9 mouse cellular contexts compared by ENCODE assay signal in genomic region chr9:32585357-32585756, GRCm38 (mm10). TPM values are rescaled to one million over a fixed set of nuclear protein-coding genes. Genes with fewer than 3 reads are reported as not detected.
DNase-seq lines count a peak whose midpoint lies in the region; ATAC-seq and TF ChIP-seq lines count a peak whose summit lies in the region.
"Had no signal": no experiment of that assay in that cellular context is flagged by ENCODE, and none has a peak within 500 bp of the region (broad histone marks: within the 10 kb centered on the region; RNA-seq: fewer than 3 reads in every experiment).

No protein-coding gene starts in this region.

- H3K27me3 ChIP-seq in kidney, embryonic 15.5 days, result no peaks in the 10 kb centered on the region
- H3K27me3 ChIP-seq in hindbrain, postnatal 0 days (ENCODE audit: insufficient read depth, low read length), result no peaks in the 10 kb centered on the region

- H3K9me3 ChIP-seq in kidney, embryonic 15.5 days (replicated peaks), result no peaks in the 10 kb centered on the region
- no peaks in the 10 kb centered on the region for H3K9me3 ChIP-seq in hindbrain, postnatal 0 days (ENCODE audit: low read length)

- ATAC-seq in kidney, embryonic 15.5 days (replicated peaks; ENCODE audit: low FRiP score), result peak; percentile 56; the same call in 1 of the 2 replicates
- peak; percentile 62 for ATAC-seq in hindbrain, postnatal 0 days

- peak; percentile 48 for DNase-seq in adrenal gland, postnatal 10 days
- no peak for DNase-seq in adrenal gland, postnatal 4 days (ENCODE audit: low spot score in 2 of 2)
- DNase-seq in kidney, adult 9 months, result no peak
- peak; percentile 14 for DNase-seq in 3T3-L1 (ENCODE audit: low read depth, low spot score)
- peak; percentile 35 for DNase-seq in hindbrain, postnatal 0 days (ENCODE audit: low spot score)
- DNase-seq in right cerebral cortex, postnatal 10 days (ENCODE audit: low spot score in 2 of 2), result no peak
- no peak for DNase-seq in spleen, adult 18-20 months

- no peak overlapping the region for H3K4me3 ChIP-seq in kidney, embryonic 15.5 days (replicated peaks)
- no peak overlapping the region for H3K4me3 ChIP-seq in hindbrain, postnatal 0 days (ENCODE audit: low read length)

- TF ChIP-seq CTCF in hindbrain, postnatal 0 days (IDR thresholded peaks at IDR 0.05; ENCODE audit: low read depth), result peak; percentile 59

- no peaks in the 10 kb centered on the region for H3K36me3 ChIP-seq in kidney, embryonic 15.5 days
- H3K36me3 ChIP-seq in hindbrain, postnatal 0 days (ENCODE audit: insufficient read depth, low read length), result no peaks in the 10 kb centered on the region

- H3K27ac ChIP-seq in kidney, embryonic 15.5 days, result no peak overlapping the region
- H3K27ac ChIP-seq in hindbrain, postnatal 0 days, result no peak overlapping the region

- H3K4me2 ChIP-seq in kidney, embryonic 15.5 days, result no peak overlapping the region
- H3K4me2 ChIP-seq in hindbrain, postnatal 0 days (ENCODE audit: low read depth, low read length), result no peak overlapping the region

- peaks cover 4% of the 10 kb centered on the region; the same call in 1 of the 2 replicates for H3K4me1 ChIP-seq in kidney, embryonic 15.5 days
- H3K4me1 ChIP-seq in hindbrain, postnatal 0 days (ENCODE audit: insufficient read depth, low read length), result no peaks in the 10 kb centered on the region

- no peak overlapping the region for H3K9ac ChIP-seq in kidney, embryonic 15.5 days
- H3K9ac ChIP-seq in hindbrain, postnatal 0 days (replicated peaks; ENCODE audit: low read length), result no peak overlapping the region

- WGBS in kidney, embryonic 15.5 days, result 54% methylated on average over 7 of the region's 7 CpGs
- 44% methylated on average over 7 of the region's 7 CpGs for WGBS in hindbrain, postnatal 0 days

RNA-seq across cellular contexts. Expression of gene Fli1, which starts 42.7 kb away (rescaled TPM):
- 10 to 100 TPM; 37.9 to 41.2 TPM for total RNA-seq in adrenal gland, postnatal 10 days (2021)
- 10 to 100 TPM; 27.5 to 28.1 TPM for total RNA-seq in adrenal gland, postnatal 4 days (2021)
- polyA plus RNA-seq in kidney, embryonic 15.5 days (2015; fragmentation: Nextera tagmentation; extraction: Ambion mirVana), result 28.3 and 31.0 TPM in 2 replicates
- 6.9 and 10.8 TPM in 2 replicates for total RNA-seq in hindbrain, postnatal 0 days (2014; rRNA removed)
- 5.6 and 6.7 TPM in 2 replicates for polyA plus RNA-seq in hindbrain, postnatal 0 days (2015; fragmentation: Nextera tagmentation; extraction: Ambion mirVana)
- polyA plus RNA-seq: C2C12 had no signal

RNA-seq across cellular contexts. Expression of gene Ets1, which starts 50.7 kb away (rescaled TPM):
- 10 to 100 TPM; 75.0 to 82.4 TPM for total RNA-seq in adrenal gland, postnatal 10 days (2021)
- 10 to 100 TPM; 58.6 to 60.8 TPM for total RNA-seq in adrenal gland, postnatal 4 days (2021)
- polyA plus RNA-seq in kidney, embryonic 15.5 days (2015; fragmentation: Nextera tagmentation; extraction: Ambion mirVana), result 66.0 and 68.4 TPM in 2 replicates
- 14.0 and 17.6 TPM in 2 replicates for total RNA-seq in hindbrain, postnatal 0 days (2014; rRNA removed)
- polyA plus RNA-seq in hindbrain, postnatal 0 days (2015; fragmentation: Nextera tagmentation; extraction: Ambion mirVana), result 9.9 and 11.7 TPM in 2 replicates

Comparison
In these comparisons a context has a peak if more than half of its experiments do, and no peak if none do; other contexts are left out.
1. DNase-seq: peak in adrenal gland, postnatal 10 days (single experiment), 3T3-L1 (single experiment) and hindbrain, postnatal 0 days (single experiment); none in adrenal gland, postnatal 4 days (0 of 2), kidney, adult 9 months (single experiment), right cerebral cortex, postnatal 10 days (0 of 2) and spleen, adult 18-20 months (0 of 2).